Mouse (Mus musculus): ENCODE results near the gene Olfr557.

The Olfr557 gene

DNA sequence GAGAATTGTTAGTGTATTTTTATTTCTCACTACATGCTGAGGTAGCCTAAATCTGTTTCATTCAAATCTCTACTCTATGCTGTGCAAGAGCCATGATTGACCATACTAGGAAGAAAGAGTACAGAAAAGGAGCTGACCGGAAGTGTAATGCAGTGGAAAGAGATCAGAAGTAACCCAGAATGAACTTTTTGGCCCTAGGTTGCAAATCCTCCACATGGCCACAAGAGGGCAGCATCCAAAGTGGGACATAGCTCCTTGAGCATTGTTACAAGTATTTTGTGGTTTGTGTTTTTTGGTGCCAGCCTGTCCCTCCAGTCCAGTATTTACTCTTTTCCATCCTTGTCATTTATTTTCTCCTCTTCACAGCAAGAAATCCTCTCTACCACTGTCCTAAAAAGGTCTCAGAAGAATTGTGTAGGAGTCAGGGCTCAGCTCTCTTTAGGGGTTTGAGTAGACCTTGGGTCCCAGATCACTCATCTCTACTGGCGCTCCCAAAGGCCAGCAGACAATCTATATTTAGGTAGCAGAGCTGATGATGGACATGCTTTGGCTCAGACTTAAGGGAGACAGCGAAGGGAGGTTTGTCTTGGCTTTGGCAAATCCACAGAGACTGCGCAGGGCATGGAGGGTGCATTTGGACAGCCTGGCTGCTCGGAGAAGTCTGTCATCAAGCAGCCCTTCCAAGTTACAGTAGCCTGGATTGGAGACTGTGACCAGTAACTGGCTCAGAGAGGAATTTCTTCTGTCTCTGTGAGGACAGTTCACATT lies at the start of gene Olfr557:
TSS of gene Olfr557 (plus strand) at position 553 of the 768 bp plus-strand sequence.
- DNase-seq: peak in 1 of 2 experiments; percentile 44

DNA sequence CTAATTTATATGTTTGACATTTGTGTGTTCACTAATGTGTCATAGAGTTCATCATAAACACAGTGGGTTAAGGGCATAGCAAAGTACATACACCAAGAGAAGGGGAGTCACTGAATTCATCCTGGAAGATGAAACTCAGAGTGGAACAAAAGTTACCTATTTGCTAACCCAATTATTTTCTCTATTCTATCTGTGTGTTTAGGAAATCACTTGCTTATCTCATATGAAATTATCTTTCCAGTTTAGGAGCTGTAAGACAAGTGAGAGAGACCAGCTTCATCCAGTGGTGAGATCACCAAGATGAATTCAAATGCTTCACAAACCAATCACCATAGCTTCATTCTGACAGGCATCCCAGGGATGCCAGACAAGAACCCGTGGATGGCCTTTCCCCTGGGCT lies 37.2 kb upstream of the Olfr557 start, which contains the start of gene Olfr555:
TSS of gene Olfr555 (plus strand) at position 301 of the 400 bp plus-strand sequence.
- no peak for DNase-seq

DNA sequence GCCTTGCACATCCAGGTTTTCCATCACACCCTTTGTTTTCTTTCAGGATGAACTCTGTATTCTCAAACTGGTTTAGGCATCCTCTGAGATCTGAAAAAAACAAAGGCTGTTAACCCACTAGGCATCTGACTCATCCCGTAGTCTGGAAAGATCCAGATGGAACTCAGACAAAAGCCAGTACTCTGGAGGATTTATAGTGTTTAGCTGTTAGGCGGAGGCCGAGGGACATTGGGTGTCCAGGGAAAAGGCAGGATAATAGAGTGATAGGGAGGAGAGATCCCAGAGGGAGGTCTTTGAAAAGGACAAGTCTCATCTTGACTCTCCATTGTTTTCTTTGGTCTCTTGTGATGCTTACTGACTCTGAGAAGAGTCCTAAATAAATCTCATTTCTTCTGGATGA lies 31.1 kb upstream of the Olfr557 start, which contains the start of gene Olfr556:
TSS of gene Olfr556 (plus strand) at position 301 of the 400 bp plus-strand sequence.
- no peak for DNase-seq

DNA sequence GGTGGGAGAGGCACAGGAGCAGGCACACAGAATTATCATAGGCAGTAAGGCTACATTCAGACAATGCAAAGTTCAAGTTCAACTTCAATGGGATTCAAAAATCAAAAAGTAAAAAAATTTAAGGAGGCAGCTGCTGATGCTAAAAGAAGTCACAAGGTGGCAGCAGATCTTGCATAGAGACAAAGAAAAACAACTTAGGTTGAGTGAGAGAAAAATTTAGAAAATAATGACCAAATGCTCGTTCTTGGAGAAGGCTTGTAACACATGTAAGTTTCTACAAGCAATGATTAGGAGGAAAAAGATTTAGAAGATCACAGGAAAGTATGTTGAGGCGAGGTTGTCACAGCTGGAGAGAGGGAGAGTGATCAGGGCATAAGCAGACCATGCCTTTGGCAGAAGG lies 30.3 kb upstream of the Olfr557 start:
- no peak for DNase-seq

GRCm38 (mm10) chr7:102676225-102676624 lies 19.5 kb upstream of the Olfr557 start:
- no peak for DNase-seq

DNA sequence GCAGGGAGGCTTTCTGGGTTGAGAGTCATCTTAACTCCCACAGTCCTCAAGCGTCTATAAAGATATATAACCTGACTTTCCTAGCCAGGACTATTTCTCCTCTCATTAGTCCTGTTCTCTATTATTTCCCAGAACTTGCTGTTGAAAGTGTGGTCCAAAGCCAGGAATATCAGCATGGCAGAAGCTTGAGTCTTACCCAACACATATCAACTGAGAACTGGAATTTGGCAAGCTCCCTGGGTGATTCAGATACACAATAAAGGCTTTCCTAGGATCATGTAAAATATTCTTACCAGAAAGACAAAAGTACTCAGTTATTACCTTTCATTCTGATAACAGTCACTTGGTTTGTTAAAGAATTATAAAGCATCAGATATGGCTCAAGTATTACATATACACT lies 13.8 kb upstream of the Olfr557 start:
- no peak for DNase-seq

- DNase-seq: peak; percentile 91 to 95
Measured at GRCm38 (mm10) chr7:102686944-102687501, 8.7 kb upstream of the Olfr557 start, which contains the start of gene Trim68. Trim68 (minus strand) TSS chr7:102687327.

- no peak for DNase-seq
Measured at GRCm38 (mm10) chr7:102698461-102698860, 2.8 kb downstream of the Olfr557 start.

GRCm38 (mm10) chr7:102701915-102702314 lies 6.2 kb downstream of the Olfr557 start, which contains the start of gene Olfr558:
Olfr558 (plus strand) TSS chr7:102702215.
- no peak for DNase-seq

DNA sequence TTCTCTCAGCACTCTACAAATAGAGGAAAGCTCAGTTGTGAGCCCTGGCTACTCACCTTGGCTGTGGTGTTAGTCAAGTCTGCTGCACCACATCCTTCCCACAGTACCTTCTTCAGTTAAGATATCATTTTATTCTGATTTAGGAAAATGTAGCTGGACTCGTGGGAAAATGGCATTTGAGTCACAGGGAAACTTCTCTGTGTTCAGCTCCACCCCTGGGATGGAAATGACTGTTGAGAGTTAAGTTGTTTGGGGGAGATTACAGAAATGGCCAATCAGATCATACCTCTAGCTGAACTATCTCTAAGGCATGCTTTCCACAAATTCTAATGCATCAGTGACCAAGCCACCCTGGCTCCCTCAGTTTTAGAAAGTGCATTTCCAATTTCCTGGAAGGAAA lies 23.3 kb downstream of the Olfr557 start, which contains the start of gene Olfr33:
TSS of gene Olfr33 (minus strand) at position 101 of the 400 bp plus-strand sequence.
- DNase-seq: no peak

GRCm38 (mm10) chr7:102727391-102727790 lies 31.7 kb downstream of the Olfr557 start, which contains the start of gene Olfr559:
Olfr559 (minus strand) TSS chr7:102727491.
- DNase-seq: no peak

DNA sequence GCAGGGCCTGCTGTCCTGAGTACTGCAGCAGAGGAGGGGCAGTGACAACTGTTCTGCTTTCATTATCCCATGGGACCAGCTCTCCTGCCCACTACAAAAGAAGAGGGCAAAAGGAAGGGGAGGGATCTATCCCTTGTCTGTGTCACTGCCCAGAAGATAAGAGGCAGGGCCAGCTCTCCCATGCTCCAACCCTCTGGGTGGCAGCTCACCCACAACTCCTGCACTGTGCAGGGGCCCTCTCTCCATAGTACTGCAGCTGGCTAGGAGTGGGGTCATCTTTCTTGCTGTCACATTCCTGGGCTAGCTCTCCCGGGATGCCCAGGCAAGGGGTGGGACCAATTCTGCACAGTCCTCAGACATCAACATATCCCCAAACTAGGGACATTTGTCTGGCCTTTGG lies 38.1 kb downstream of the Olfr557 start:
- DNase-seq: no peak

DNA sequence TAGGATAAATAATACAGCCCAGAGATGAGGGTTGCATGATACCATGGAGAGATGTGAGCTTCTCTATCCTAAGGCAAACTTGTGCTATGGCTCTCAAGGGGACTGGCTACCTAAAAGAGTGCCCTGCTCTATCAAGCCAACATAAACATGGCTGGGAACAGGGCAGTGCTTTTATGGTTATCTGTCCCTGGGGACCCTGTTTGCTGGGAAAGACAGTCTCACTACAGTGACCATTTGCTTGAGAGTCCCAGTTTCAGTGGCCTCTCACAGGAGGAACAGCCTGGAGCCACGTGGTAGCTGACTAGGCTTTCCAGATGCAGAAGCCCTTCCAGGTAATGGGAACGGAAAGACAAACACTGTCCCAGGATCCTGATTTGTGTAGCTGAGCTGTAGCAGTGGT lies 42.0 kb downstream of the Olfr557 start:
- DNase-seq: no peak

All from lung, postnatal 4 days (tissue).